Mouse (Mus musculus) intestine, postnatal 0 days (tissue): Measurements from ENCODE around the gene Prmt1. TPM values are rescaled to one million over a fixed set of nuclear protein-coding genes. Genes with fewer than 3 reads are reported as not detected.

Source experiments
- ATAC-seq: fragments of 200-750 bp; cut with Nextera tagmentation; 2 replicates; pipeline ENCODE4 v1.8.0; 2017; ENCODE audit warnings: mild to moderate bottlenecking, moderate TSS enrichment, moderate library complexity
- H3K27ac ChIP-seq: fragments of 300-500 bp; sonication (generic); 2 replicates; pipeline ENCODE4 v1.5.1; 2014; ENCODE audit warnings: mild to moderate bottlenecking, low read depth, low read length, moderate library complexity
- H3K27me3 ChIP-seq: fragments of 300-500 bp; sonication (generic); replicated peaks from 2 replicates; pipeline ENCODE4 v1.6.1; 2014; ENCODE audit warnings: low read length, mixed read lengths; ENCODE audit not compliant: control insufficient read depth, insufficient read depth
- H3K36me3 ChIP-seq: fragments of 300-500 bp; sonication (generic); 2 replicates; pipeline ENCODE4 v1.6.1; 2014; ENCODE audit warnings: mild to moderate bottlenecking, moderate library complexity; ENCODE audit not compliant: control insufficient read depth, insufficient read depth
- H3K4me1 ChIP-seq: fragments of 300-500 bp; sonication (generic); replicated peaks from 2 replicates; pipeline ENCODE4 v1.6.1; 2014; ENCODE audit warnings: antibody characterized with exemption, low read length, mixed read lengths; ENCODE audit not compliant: control insufficient read depth, insufficient read depth
- H3K4me2 ChIP-seq: fragments of 300-500 bp; sonication (generic); replicated peaks from 2 replicates; pipeline ENCODE4 v1.6.1; 2014; ENCODE audit warnings: low read depth, mild to moderate bottlenecking, moderate library complexity
- H3K4me3 ChIP-seq: fragments of 300-500 bp; sonication (generic); 2 replicates; pipeline ENCODE4 v1.5.1; 2014; ENCODE audit warnings: low read depth, low read length
- H3K9ac ChIP-seq: fragments of 300-500 bp; sonication (generic); 2 replicates; pipeline ENCODE4 v1.6.1; 2014; ENCODE audit warnings: mild to moderate bottlenecking, low read depth, low read length
- H3K9me3 ChIP-seq: fragments of 300-500 bp; sonication (generic); 2 replicates; pipeline ENCODE4 v1.6.1; 2016; ENCODE audit warnings: mixed run types; ENCODE audit not compliant: control insufficient read depth
- CTCF ChIP-seq: sonication (generic); IDR thresholded peaks from 2 replicates; pipeline ENCODE4 v1.5.1; 2016; ENCODE audit warnings: low read depth, mild to moderate bottlenecking, control low read depth, antibody characterized with exemption, moderate library complexity
- WGBS: fragments of 180-500 bp; shearing (Covaris S2); extraction: QIAGEN DNeasy Blood & Tissue Kit; methylation state at CpG from one replicate; pipeline ENCODE4 v1.1.7; 2014; 5-methylcytosine and 5-hydroxymethylcytosine counted together
- polyA plus RNA-seq: library from polyadenylated mRNA; unstranded; fragments of >200 nt; fragmentation: Nextera tagmentation; extraction: Ambion mirVana; gene quantifications from 2 replicates; pipeline ENCODE4 v1.2.1, GENCODE M21; 2015

Prmt1 gene
- polyA plus RNA-seq, 1 experiment from 2014 or later, result 130 TPM

- TF ChIP-seq CTCF, result peak; percentile 48
- WGBS, result 70% methylated on average over 7 of the region's 7 CpGs
- no peak for ATAC-seq
Measured at GRCm38 (mm10) chr7:44965975-44966374, 20.4 kb downstream of the Prmt1 start.

GRCm38 (mm10) chr7:44964990-44965389, 21.4 kb downstream of the Prmt1 start:
- H3K27ac ChIP-seq, result no peak overlapping the region
- TF ChIP-seq CTCF, result no peak
- no peak overlapping the region for H3K4me3 ChIP-seq
- 93% methylated on average over 13 of the region's 13 CpGs for WGBS
- no peaks in the 10 kb centered on the region for H3K27me3 ChIP-seq
- no peak overlapping the region for H3K4me2 ChIP-seq
- peaks cover 7% of the 10 kb centered on the region; the same call in 1 of the 2 replicates for H3K36me3 ChIP-seq
- no peaks in the 10 kb centered on the region for H3K4me1 ChIP-seq
- no peak overlapping the region for H3K9ac ChIP-seq
- no peaks in the 10 kb centered on the region for H3K9me3 ChIP-seq
- ATAC-seq, result no peak

More at GRCm38 (mm10) chr7:44965975-44966374, 20.4 kb downstream of the Prmt1 start:
- Histone ChIP-seq H3K27me3 (no peaks in the 10 kb centered on the region), H3K27ac (no peak overlapping the region), H3K9me3 (no peaks in the 10 kb centered on the region), H3K36me3 (peaks cover 7% of the 10 kb centered on the region; the same call in 1 of the 2 replicates), H3K4me2 (no peak overlapping the region), H3K4me3 (no peak overlapping the region), H3K9ac (no peak overlapping the region), H3K4me1 (peaks cover 3% of the 10 kb centered on the region; the same call in 1 of the 2 replicates)

DNA sequence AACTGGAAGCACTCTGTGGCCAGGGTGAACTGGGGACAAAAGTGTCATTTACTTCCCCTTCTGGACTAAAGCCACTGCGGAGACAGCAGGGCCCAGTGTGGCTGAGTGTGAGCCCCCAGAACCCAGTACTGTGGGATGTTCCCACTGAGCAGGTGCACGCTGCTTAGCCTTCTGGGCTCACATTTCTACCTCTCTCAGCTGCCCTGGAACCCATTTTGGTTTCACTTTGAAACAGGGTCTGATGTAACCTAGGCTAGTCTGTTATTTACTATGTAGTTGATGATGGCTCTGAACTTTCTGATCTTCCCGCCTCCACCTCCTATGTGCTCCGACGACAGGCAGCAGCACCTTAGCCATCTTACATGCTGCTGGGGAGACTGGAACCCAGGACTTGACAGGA, 23.5 kb downstream of the Prmt1 start:
- H3K9ac ChIP-seq, result no peak overlapping the region
- peaks cover 7% of the 10 kb centered on the region; the same call in 1 of the 2 replicates for H3K36me3 ChIP-seq
- no peak for TF ChIP-seq CTCF
- no peak overlapping the region for H3K4me3 ChIP-seq
- H3K4me1 ChIP-seq, result no peaks in the 10 kb centered on the region
- H3K9me3 ChIP-seq, result no peaks in the 10 kb centered on the region
- H3K4me2 ChIP-seq, result no peak overlapping the region
- H3K27ac ChIP-seq, result no peak overlapping the region
- no peaks in the 10 kb centered on the region for H3K27me3 ChIP-seq
- WGBS, result 88% methylated on average over 5 of the region's 5 CpGs
- no peak for ATAC-seq

DNA sequence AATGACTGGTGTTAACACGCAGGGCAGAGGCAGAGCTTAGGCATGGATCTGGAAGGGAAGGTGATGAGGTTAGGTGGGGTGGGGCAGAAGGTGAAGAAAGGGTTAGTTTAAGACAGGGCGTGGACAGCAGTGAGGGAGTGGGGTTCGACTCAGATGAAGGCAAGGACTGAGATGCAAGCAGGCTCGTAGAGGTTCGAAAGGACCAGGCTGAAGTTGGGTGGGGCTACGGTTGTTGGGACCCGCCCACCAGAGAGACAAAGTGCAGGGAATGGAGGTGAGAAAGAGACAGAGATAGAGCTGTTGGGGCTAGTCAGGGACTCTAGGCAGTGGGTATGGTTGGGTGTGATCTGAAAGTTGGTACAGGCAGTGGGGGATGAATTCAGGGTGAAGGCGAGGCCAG, 24.0 kb downstream of the Prmt1 start:
- no peaks in the 10 kb centered on the region for H3K9me3 ChIP-seq
- peaks cover 7% of the 10 kb centered on the region; the same call in 1 of the 2 replicates for H3K36me3 ChIP-seq
- H3K4me3 ChIP-seq, result no peak overlapping the region
- H3K4me2 ChIP-seq, result no peak overlapping the region
- no peaks in the 10 kb centered on the region for H3K27me3 ChIP-seq
- WGBS, result 50% methylated on average over 8 of the region's 8 CpGs
- H3K9ac ChIP-seq, result no peak overlapping the region
- H3K4me1 ChIP-seq, result no peaks in the 10 kb centered on the region
- no peak for ATAC-seq
- no peak overlapping the region for H3K27ac ChIP-seq
- no peak for TF ChIP-seq CTCF

GRCm38 (mm10) chr7:44960512-44960910, 25.9 kb downstream of the Prmt1 start:
- Histone ChIP-seq H3K9ac (no peak overlapping the region), H3K27me3 (no peaks in the 10 kb centered on the region), H3K4me3 (no peak overlapping the region), H3K36me3 (peaks cover 7% of the 10 kb centered on the region; the same call in 1 of the 2 replicates), H3K4me1 (no peaks in the 10 kb centered on the region), H3K27ac (no peak overlapping the region), H3K9me3 (no peaks in the 10 kb centered on the region), H3K4me2 (no peak overlapping the region)
- ATAC-seq, result no peak
- no peak for TF ChIP-seq CTCF
- WGBS, result 89% methylated on average over 13 of the region's 13 CpGs

- H3K9me3 ChIP-seq, result no peaks in the 10 kb centered on the region
- peaks cover 7% of the 10 kb centered on the region; the same call in 1 of the 2 replicates for H3K36me3 ChIP-seq
- TF ChIP-seq CTCF, result no peak
- no peaks in the 10 kb centered on the region for H3K27me3 ChIP-seq
- no peak overlapping the region for H3K4me2 ChIP-seq
- no peak for ATAC-seq
- H3K27ac ChIP-seq, result no peak overlapping the region
- no peak overlapping the region for H3K9ac ChIP-seq
- WGBS, result 81% methylated on average over 10 of the region's 10 CpGs
- no peaks in the 10 kb centered on the region for H3K4me1 ChIP-seq
- H3K4me3 ChIP-seq, result no peak overlapping the region
Measured at GRCm38 (mm10) chr7:44959874-44960511, 26.4 kb downstream of the Prmt1 start.

DNA sequence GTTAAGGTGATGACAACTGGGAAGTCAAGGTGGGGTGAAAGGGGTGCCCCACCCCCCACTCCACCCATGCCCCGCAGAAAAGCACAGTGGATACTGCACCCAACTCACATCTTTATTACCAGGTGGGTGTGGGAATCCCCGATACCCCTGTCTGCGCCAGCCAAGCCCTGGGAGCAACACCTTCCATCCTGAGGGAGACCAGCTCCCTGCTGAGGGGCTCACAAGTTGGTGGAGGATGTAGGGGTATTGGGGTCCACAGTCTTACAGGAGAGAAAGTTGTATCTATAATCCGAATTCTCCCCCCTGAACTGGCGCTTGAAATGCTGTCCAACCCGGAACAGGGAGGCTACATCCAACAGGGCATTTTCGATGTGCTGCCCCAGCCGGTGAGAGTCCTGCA, 27.1 kb downstream of the Prmt1 start:
- WGBS, result 75% methylated on average over 8 of the region's 8 CpGs
- H3K4me1 ChIP-seq, result no peaks in the 10 kb centered on the region
- ATAC-seq, result no peak
- H3K9ac ChIP-seq, result no peak overlapping the region
- H3K27me3 ChIP-seq, result no peaks in the 10 kb centered on the region
- H3K9me3 ChIP-seq, result no peaks in the 10 kb centered on the region
- H3K36me3 ChIP-seq, result peaks cover 7% of the 10 kb centered on the region; the same call in 1 of the 2 replicates
- H3K27ac ChIP-seq, result no peak overlapping the region
- H3K4me3 ChIP-seq, result no peak overlapping the region
- no peak overlapping the region for H3K4me2 ChIP-seq
- TF ChIP-seq CTCF, result no peak
